Comparison of ENCODE assay signal across 12 mouse cellular contexts in the genomic region with DNA sequence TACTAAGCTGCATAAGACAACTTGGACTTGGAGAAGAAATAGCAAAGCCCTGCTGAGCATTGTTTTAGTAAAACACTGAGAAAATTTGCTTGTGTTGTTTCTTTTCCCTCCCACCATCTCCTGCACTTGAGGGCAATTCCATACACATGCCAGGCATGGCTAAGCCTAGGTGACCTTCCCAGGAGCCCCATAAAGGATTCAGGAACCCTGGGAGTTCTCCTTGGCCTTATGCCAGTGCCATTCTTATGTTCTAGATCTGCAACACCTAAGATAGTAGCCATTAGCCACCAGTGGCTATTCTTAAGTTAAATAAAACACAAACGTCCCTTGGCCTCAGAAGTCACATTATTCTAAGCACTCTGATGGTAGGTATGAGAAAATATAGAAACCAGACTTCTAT. TPM values are rescaled to one million over a fixed set of nuclear protein-coding genes. Genes with fewer than 3 reads are reported as not detected.
DNase-seq lines count a peak whose midpoint lies in the region; ATAC-seq and TF ChIP-seq lines count a peak whose summit lies in the region.
"Had no signal": no experiment of that assay in that cellular context is flagged by ENCODE, and none has a peak within 500 bp of the region (broad histone marks: within the 10 kb centered on the region; RNA-seq: fewer than 3 reads in every experiment).

No protein-coding gene starts in this region.

- no peak for TF ChIP-seq POLR2A in MEL (IDR thresholded peaks at IDR 0.05; ENCODE audit: control insufficient read depth in 1 of 2, insufficient read depth in 1 of 2, low read depth in 1 of 2, low read length in 2 of 2, poor library complexity in 1 of 2)

- WGBS in heart, embryonic 12.5 days = 27% methylated on average over 1 of the region's 1 CpGs
- 78% methylated on average over 1 of the region's 1 CpGs for WGBS in kidney, embryonic 14.5 days
- WGBS in liver, embryonic 13.5 days (ENCODE audit: insufficient replicate concordance) = 49% methylated on average over 1 of the region's 1 CpGs

- TF ChIP-seq RAD21 in MEL (IDR thresholded peaks at IDR 0.05; ENCODE audit: low read depth, low read length) = no peak

- H3K9me3 ChIP-seq in heart, embryonic 12.5 days (replicated peaks) = 0 out of 2 replicates have a peak, but pooled peaks cover 2% of the 10 kb centered on the region
- H3K9me3 ChIP-seq in kidney, embryonic 14.5 days (ENCODE audit: control insufficient read depth, low read length) = no peaks in the 10 kb centered on the region
- no peaks in the 10 kb centered on the region for H3K9me3 ChIP-seq in MEL (replicated peaks; ENCODE audit: insufficient read depth, low read length)
- no peaks in the 10 kb centered on the region for H3K9me3 ChIP-seq in liver, embryonic 13.5 days (replicated peaks)
- H3K9me3 ChIP-seq: forebrain, embryonic 15.5 days had no signal

- H3K27me3 ChIP-seq in heart, embryonic 12.5 days (replicated peaks) = no peaks in the 10 kb centered on the region
- no peaks in the 10 kb centered on the region for H3K27me3 ChIP-seq in kidney, embryonic 14.5 days (ENCODE audit: control insufficient read depth, insufficient read depth, low read length)
- no peaks in the 10 kb centered on the region for H3K27me3 ChIP-seq in MEL (ENCODE audit: control insufficient read depth in 1 of 2, insufficient read depth in 2 of 2, low read length in 2 of 2)
- no peaks in the 10 kb centered on the region for H3K27me3 ChIP-seq in liver, embryonic 13.5 days
- H3K27me3 ChIP-seq: forebrain, embryonic 15.5 days had no signal

- TF ChIP-seq CTCF in MEL (IDR thresholded peaks at IDR 0.05 in 2 of 3, conservative IDR thresholded peaks at IDR 0.05 in 1 of 3; ENCODE audit: control insufficient read depth in 1 of 3, insufficient read depth in 1 of 3, low read depth in 2 of 3, low read length in 3 of 3, poor library complexity in 1 of 3, severe bottlenecking in 1 of 3) = no peak

- no peak overlapping the region for H3K9ac ChIP-seq in heart, embryonic 12.5 days
- no peak overlapping the region for H3K9ac ChIP-seq in kidney, embryonic 14.5 days (ENCODE audit: low read depth, low read length)
- H3K9ac ChIP-seq in MEL (ENCODE audit: control insufficient read depth, low read depth, low read length, poor library complexity, severe bottlenecking) = no peak overlapping the region
- H3K9ac ChIP-seq in liver, embryonic 13.5 days = peak overlapping the region; percentile 7; the same call in 1 of the 2 replicates
- H3K9ac ChIP-seq: forebrain, embryonic 15.5 days had no signal

- no peak overlapping the region for H3K4me2 ChIP-seq in heart, embryonic 12.5 days
- no peak overlapping the region for H3K4me2 ChIP-seq in kidney, embryonic 14.5 days (replicated peaks; ENCODE audit: low read depth, low read length)
- H3K4me2 ChIP-seq in liver, embryonic 13.5 days = no peak overlapping the region
- H3K4me2 ChIP-seq: forebrain, embryonic 15.5 days had no signal

- no peaks in the 10 kb centered on the region for H3K79me2 ChIP-seq in MEL (ENCODE audit: control insufficient read depth, insufficient read depth, low read length, poor library complexity)

- ATAC-seq in heart, embryonic 12.5 days (ENCODE audit: insufficient number of reproducible peaks, low FRiP score) = no peak
- ATAC-seq in kidney, embryonic 14.5 days (ENCODE audit: low FRiP score, low TSS enrichment) = no peak
- no peak for ATAC-seq in liver, embryonic 13.5 days (ENCODE audit: low read depth)
- ATAC-seq: forebrain, embryonic 15.5 days had no signal

- H3K27ac ChIP-seq in heart, embryonic 12.5 days (ENCODE audit: poor library complexity, severe bottlenecking) = peak overlapping the region; percentile 33; the same call in 1 of the 2 replicates
- H3K27ac ChIP-seq in kidney, embryonic 14.5 days (ENCODE audit: low read depth, low read length) = no peak overlapping the region
- H3K27ac ChIP-seq in MEL (ENCODE audit: control insufficient read depth, low read depth, low read length) = peak overlapping the region; percentile 5; the same call in 1 of the 2 replicates
- H3K27ac ChIP-seq in liver, embryonic 13.5 days = peak overlapping the region; percentile 35

- no peak overlapping the region for H3K4me3 ChIP-seq in heart, embryonic 12.5 days
- no peak overlapping the region for H3K4me3 ChIP-seq in kidney, embryonic 14.5 days (ENCODE audit: low read length)
- no peak overlapping the region for H3K4me3 ChIP-seq in MEL (ENCODE audit: control insufficient read depth in 1 of 2, insufficient read depth in 1 of 2, low read depth in 2 of 2, low read length in 2 of 2)
- no peak overlapping the region for H3K4me3 ChIP-seq in liver, embryonic 13.5 days (replicated peaks)
- H3K4me3 ChIP-seq: forebrain, embryonic 15.5 days had no signal

- DNase-seq in heart, adult 8-10 months (ENCODE audit: low spot score) = no peak
- DNase-seq in kidney, adult 9 months = peak; percentile 59
- DNase-seq in MEL (ENCODE audit: low read depth, low spot score) = no peak
- no peak for DNase-seq in liver, embryonic 13.5 days
- DNase-seq in testis, postnatal 14 days (ENCODE audit: low spot score) = no peak
- DNase-seq: gastrocnemius, postnatal 25 days; layer of hippocampus, postnatal 36 days; lung, adult 18-20 months; spleen, adult 18-20 months had no signal

- H3K36me3 ChIP-seq in heart, embryonic 12.5 days = no peaks in the 10 kb centered on the region
- no peaks in the 10 kb centered on the region for H3K36me3 ChIP-seq in kidney, embryonic 14.5 days (ENCODE audit: control insufficient read depth, insufficient read depth, low read length)
- peaks cover 0 to 47% of the 10 kb centered on the region in 2 experiments; a peak in 2 of 4 replicates for H3K36me3 ChIP-seq in MEL (ENCODE audit: control insufficient read depth in 1 of 2, insufficient read depth in 2 of 2, low read length in 2 of 2)
- H3K36me3 ChIP-seq in liver, embryonic 13.5 days = peaks cover 10% of the 10 kb centered on the region; the same call in 1 of the 2 replicates
- H3K36me3 ChIP-seq: forebrain, embryonic 15.5 days had no signal

- no peak for TF ChIP-seq EP300 in MEL (IDR thresholded peaks at IDR 0.05; ENCODE audit: low read depth in 1 of 2, low read length in 2 of 2)

- H3K4me1 ChIP-seq in heart, embryonic 12.5 days (replicated peaks) = peaks cover 78% of the 10 kb centered on the region
- peaks cover 17% of the 10 kb centered on the region; the same call in 1 of the 2 replicates for H3K4me1 ChIP-seq in kidney, embryonic 14.5 days (ENCODE audit: control insufficient read depth, insufficient read depth, low read length)
- peaks cover 20 to 41% of the 10 kb centered on the region in 2 experiments for H3K4me1 ChIP-seq in MEL (ENCODE audit: control insufficient read depth in 1 of 2, insufficient read depth in 2 of 2, low read length in 2 of 2)
- peaks cover 92% of the 10 kb centered on the region for H3K4me1 ChIP-seq in liver, embryonic 13.5 days (replicated peaks)

TF ChIP-seq in MEL, 35 proteins besides CTCF, POLR2A, EP300 and RAD21:
- TF ChIP-seq ZMIZ1 (IDR thresholded peaks at IDR 0.05; ENCODE audit: low read depth, low read length) (no peak), E2F4 (IDR thresholded peaks at IDR 0.05; ENCODE audit: borderline replicate concordance, low read depth, low read length) (no peak), HCFC1 (IDR thresholded peaks at IDR 0.05; ENCODE audit: low read depth, low read length) (no peak), ZKSCAN1 (IDR thresholded peaks at IDR 0.05; ENCODE audit: low read depth, low read length) (no peak), NELFE (IDR thresholded peaks at IDR 0.05; ENCODE audit: low read depth, low read length) (no peak), USF2 (IDR thresholded peaks at IDR 0.05; ENCODE audit: borderline replicate concordance in 1 of 2, insufficient read depth in 1 of 2, low read depth in 1 of 2, low read length in 2 of 2) (no peak), ZNF384 (IDR thresholded peaks at IDR 0.05; ENCODE audit: low read depth, low read length) (no peak), TCF12 (IDR thresholded peaks at IDR 0.05; ENCODE audit: low read depth, low read length) (no peak), MXI1 (IDR thresholded peaks at IDR 0.05; ENCODE audit: low read depth, low read length) (no peak), MAZ (IDR thresholded peaks at IDR 0.05; ENCODE audit: low read depth, low read length) (no peak), ETS1 (IDR thresholded peaks at IDR 0.05; ENCODE audit: low read depth, low read length) (no peak), TAL1 (IDR thresholded peaks at IDR 0.05; ENCODE audit: low read length) (no peak), CHD1 (IDR thresholded peaks at IDR 0.05; ENCODE audit: low read depth, low read length) (no peak), GATA1 (IDR thresholded peaks at IDR 0.05; ENCODE audit: low read depth, low read length) (no peak), USF1 (IDR thresholded peaks at IDR 0.05; ENCODE audit: low read depth, low read length) (no peak), MAX (IDR thresholded peaks at IDR 0.05; ENCODE audit: low read length) (no peak), NRF1 (IDR thresholded peaks at IDR 0.05; ENCODE audit: insufficient read depth, low read depth, low read length, poor library complexity, severe bottlenecking) (no peak), JUND (IDR thresholded peaks at IDR 0.05; ENCODE audit: low read depth, low read length) (no peak), CHD2 (IDR thresholded peaks at IDR 0.05; ENCODE audit: low read length) (no peak)

RNA-seq across cellular contexts. Expression of gene Tbxas1, which starts 27.8 kb away (rescaled TPM):
- polyA plus RNA-seq in heart, embryonic 12.5 days (2016; fragmentation: Nextera tagmentation; extraction: Ambion mirVana) = 3.4 and 4.0 TPM in 2 replicates
- 1 to 10 TPM in 3 of 4 experiments, under 1 TPM in 1; 0.87 to 3.9 (median 1.6) TPM for total RNA-seq in heart, adult 8-10 months (2022)
- polyA plus RNA-seq in kidney, embryonic 14.5 days (2014; fragmentation: Nextera tagmentation; extraction: Ambion mirVana) = 2.4 and 3.3 TPM in 2 replicates
- total RNA-seq in MEL (2012; rRNA removed) = 0.54 and 0.65 TPM in 2 replicates
- polyA plus RNA-seq in MEL (2012; ENCODE audit: insufficient read depth in 1 of 2, insufficient read length in 2 of 2, low read depth in 1 of 2, low replicate concordance in 2 of 2, missing spikeins in 1 of 2) = 1 to 10 TPM in 1 of 2 experiments, not detected in 1; 2.7 TPM
- 11.4 and 12.2 TPM in 2 replicates for polyA plus RNA-seq in liver, embryonic 13.5 days (2015; fragmentation: Nextera tagmentation; extraction: Ambion mirVana)

RNA-seq across cellular contexts. Expression of gene Hipk2, which starts 28.5 kb away (rescaled TPM):
- polyA plus RNA-seq in heart, embryonic 12.5 days (2016; fragmentation: Nextera tagmentation; extraction: Ambion mirVana) = 12.5 and 15.2 TPM in 2 replicates
- total RNA-seq in heart, adult 8-10 months (2022) = 100 to 1,000 TPM in 3 of 4 experiments, 10 to 100 TPM in 1; 94.2 to 109 (median 105) TPM
- 31.0 and 33.6 TPM in 2 replicates for polyA plus RNA-seq in kidney, embryonic 14.5 days (2014; fragmentation: Nextera tagmentation; extraction: Ambion mirVana)
- total RNA-seq in MEL (2012; rRNA removed) = 3.9 and 4.3 TPM in 2 replicates
- 10 to 100 TPM; 14.1 to 85.1 TPM for polyA plus RNA-seq in MEL (2012; ENCODE audit: insufficient read depth in 1 of 2, insufficient read length in 2 of 2, low read depth in 1 of 2, low replicate concordance in 2 of 2, missing spikeins in 1 of 2)
- 20.1 and 20.4 TPM in 2 replicates for polyA plus RNA-seq in liver, embryonic 13.5 days (2015; fragmentation: Nextera tagmentation; extraction: Ambion mirVana)
